Mouse (Mus musculus) forebrain, embryonic 14.5 days (tissue): Measurements from ENCODE around the gene Hmgcs2. TPM values are rescaled to one million over a fixed set of nuclear protein-coding genes. Genes with fewer than 3 reads are reported as not detected.
"Not testable (repeated sequence)": the region's sequence is repeated elsewhere in the genome, so short reads cannot be mapped to it uniquely, and the experiment has no call there.

Experiments used
- ATAC-seq: fragments of 200-750 bp; cut with Nextera tagmentation; 2 replicates; pipeline ENCODE4 v1.8.0; 2017; ENCODE audit warnings: mild to moderate bottlenecking, moderate library complexity
- DNase-seq: peaks from one replicate; pipeline ENCODE4 v3.0.0-alpha.2; 2015; ENCODE audit warnings: low spot score
- H3K27ac ChIP-seq: fragments of 300-500 bp; sonication (generic); 2 replicates; pipeline ENCODE4 v1.5.1; 2014; ENCODE audit warnings: low read depth, mild to moderate bottlenecking, control low read depth, low read length, moderate library complexity
- H3K27me3 ChIP-seq: fragments of 300-500 bp; sonication (generic); replicated peaks from 2 replicates; pipeline ENCODE4 v1.6.1; 2014; ENCODE audit warnings: low read length, control low read depth, mixed read lengths; ENCODE audit not compliant: control insufficient read depth, insufficient read depth
- H3K36me3 ChIP-seq: fragments of 300-500 bp; sonication (generic); 2 replicates; pipeline ENCODE4 v1.6.1; 2014; ENCODE audit warnings: low read length, control low read depth; ENCODE audit not compliant: control insufficient read depth, insufficient read depth
- H3K4me1 ChIP-seq: fragments of 300-500 bp; sonication (generic); 2 replicates; pipeline ENCODE4 v1.6.1; 2014; ENCODE audit warnings: antibody characterized with exemption, low read length, control low read depth; ENCODE audit not compliant: control insufficient read depth, insufficient read depth
- H3K4me2 ChIP-seq: fragments of 300-500 bp; sonication (generic); 2 replicates; pipeline ENCODE4 v1.6.1; 2014; ENCODE audit warnings: mild to moderate bottlenecking, control low read depth, low read length
- H3K4me3 ChIP-seq: fragments of 300-500 bp; sonication (generic); 2 replicates; pipeline ENCODE4 v1.5.1; 2014; ENCODE audit warnings: low read depth, low read length, control low read depth
- H3K9ac ChIP-seq: fragments of 300-500 bp; sonication (generic); 2 replicates; pipeline ENCODE4 v1.6.1; 2014; ENCODE audit warnings: mild to moderate bottlenecking, low read length, control low read depth, moderate library complexity
- H3K9me3 ChIP-seq: fragments of 300-500 bp; sonication (generic); replicated peaks from 2 replicates; pipeline ENCODE4 v1.6.1; 2016; ENCODE audit warnings: low read length, control low read depth, mixed read lengths; ENCODE audit not compliant: control insufficient read depth
- WGBS: fragments of 180-500 bp; shearing (Covaris S2); extraction: QIAGEN DNeasy Blood & Tissue Kit; methylation state at CpG from one replicate; pipeline ENCODE4 v1.1.7; 2014; 5-methylcytosine and 5-hydroxymethylcytosine counted together
- polyA plus RNA-seq: library from polyadenylated mRNA; unstranded; fragments of >200 nt; fragmentation: Nextera tagmentation; extraction: Ambion mirVana; gene quantifications from 2 replicates; pipeline ENCODE4 v1.2.1, GENCODE M21; 2014

Gene Hmgcs2
- polyA plus RNA-seq, 1 experiment from 2014 or later = 10.2 TPM

- peaks cover 4% of the 10 kb centered on the region; the same call in 1 of the 2 replicates for H3K36me3 ChIP-seq
- DNase-seq (peak; percentile 56), ATAC-seq (peak; percentile 28)
- peak overlapping the region; percentile 74 for H3K9ac ChIP-seq
- H3K27me3 ChIP-seq = no peaks in the 10 kb centered on the region
- H3K4me2 ChIP-seq = peak overlapping the region; percentile 95
- H3K4me1 ChIP-seq = peaks cover 15% of the 10 kb centered on the region; the same call in 1 of the 2 replicates
- peak overlapping the region; percentile 59 for H3K4me3 ChIP-seq
- no peaks in the 10 kb centered on the region for H3K9me3 ChIP-seq
- WGBS = 2% methylated on average over 15 of the region's 15 CpGs
- H3K27ac ChIP-seq = peak overlapping the region; percentile 44; the same call in 1 of the 2 replicates
These were observed 58.4 kb downstream of the Hmgcs2 start for GRCm38 (mm10) chr3:98338584-98339041.

- no peaks in the 10 kb centered on the region for H3K9me3 ChIP-seq
- no peaks in the 10 kb centered on the region for H3K27me3 ChIP-seq
- ATAC-seq = peak; percentile 71
- peaks cover 15% of the 10 kb centered on the region; the same call in 1 of the 2 replicates for H3K4me1 ChIP-seq
- peak overlapping the region; percentile 59 for H3K4me3 ChIP-seq
- peak overlapping the region; percentile 95 for H3K4me2 ChIP-seq
- DNase-seq = peak; percentile 67
- H3K27ac ChIP-seq = peak overlapping the region; percentile 44; the same call in 1 of the 2 replicates
- peak overlapping the region; percentile 74 for H3K9ac ChIP-seq
- no peaks in the 10 kb centered on the region; the same call in 1 of the 2 replicates for H3K36me3 ChIP-seq
- under 1% methylated on average over 46 of the region's 46 CpGs for WGBS
These were observed 59.0 kb downstream of the Hmgcs2 start for GRCm38 (mm10) chr3:98339097-98339705.

- Histone ChIP-seq H3K4me3 (peak within 1 kb of the TSS; percentile 59), H3K27ac (peak within 1 kb of the TSS; percentile 44; the same call in 1 of the 2 replicates), H3K9ac (peak within 1 kb of the TSS; percentile 74), H3K4me1 (peaks cover 15% of the 10 kb centered on the region; the same call in 1 of the 2 replicates), H3K4me2 (peak within 1 kb of the TSS; percentile 95)
- DNase-seq = peak; percentile 89
- H3K27me3 ChIP-seq, H3K36me3 ChIP-seq, H3K9me3 ChIP-seq: not testable (repeated sequence)
- peak; percentile 87 for ATAC-seq
- 1% methylated on average over 10 of the region's 10 CpGs for WGBS
These were observed 59.5 kb downstream of the Hmgcs2 start, which contains the start of gene Phgdh for GRCm38 (mm10) chr3:98339706-98340109. Gene Phgdh (minus strand): TSS chr3:98339990.

GRCm38 (mm10) chr3:98340818-98341594, 60.8 kb downstream of the Hmgcs2 start:
- H3K9me3 ChIP-seq = no peaks in the 10 kb centered on the region
- H3K4me3 ChIP-seq = no peak overlapping the region
- no peak for DNase-seq
- peaks cover 15% of the 10 kb centered on the region; the same call in 1 of the 2 replicates for H3K4me1 ChIP-seq
- H3K9ac ChIP-seq = no peak overlapping the region
- 85% methylated on average over 17 of the region's 17 CpGs for WGBS
- H3K27ac ChIP-seq = no peak overlapping the region
- no peak for ATAC-seq
- H3K4me2 ChIP-seq = no peak overlapping the region
- no peaks in the 10 kb centered on the region for H3K27me3 ChIP-seq
- no peaks in the 10 kb centered on the region for H3K36me3 ChIP-seq

- H3K4me3 ChIP-seq = no peak overlapping the region
- no peak for ATAC-seq
- WGBS = 88% methylated on average over 3 of the region's 3 CpGs
- no peaks in the 10 kb centered on the region for H3K27me3 ChIP-seq
- no peak for DNase-seq
- no peak overlapping the region for H3K9ac ChIP-seq
- H3K27ac ChIP-seq = no peak overlapping the region
- H3K9me3 ChIP-seq = no peaks in the 10 kb centered on the region
- no peaks in the 10 kb centered on the region for H3K36me3 ChIP-seq
- H3K4me2 ChIP-seq = no peak overlapping the region
- H3K4me1 ChIP-seq = 0 out of 2 replicates have a peak, but pooled peaks cover 3% of the 10 kb centered on the region
These were observed 63.0 kb downstream of the Hmgcs2 start for GRCm38 (mm10) chr3:98343235-98343634.

GRCm38 (mm10) chr3:98348106-98348505, 67.9 kb downstream of the Hmgcs2 start:
- DNase-seq (no peak), ATAC-seq (no peak)
- Histone ChIP-seq H3K9me3 (no peaks in the 10 kb centered on the region), H3K27ac (no peak overlapping the region), H3K9ac (no peak overlapping the region), H3K27me3 (no peaks in the 10 kb centered on the region), H3K4me1 (no peaks in the 10 kb centered on the region), H3K36me3 (no peaks in the 10 kb centered on the region), H3K4me2 (no peak overlapping the region), H3K4me3 (no peak overlapping the region)
- WGBS = 84% methylated on average over 6 of the region's 6 CpGs

- H3K27ac ChIP-seq = no peak overlapping the region
- no peak overlapping the region for H3K4me2 ChIP-seq
- H3K4me1 ChIP-seq = no peaks in the 10 kb centered on the region
- H3K36me3 ChIP-seq = no peaks in the 10 kb centered on the region
- ATAC-seq (peak; percentile 46), DNase-seq (peak; percentile 23)
- WGBS = 10% methylated on average over 8 of the region's 8 CpGs
- no peak overlapping the region for H3K4me3 ChIP-seq
- no peaks in the 10 kb centered on the region for H3K27me3 ChIP-seq
- H3K9me3 ChIP-seq = no peaks in the 10 kb centered on the region
- H3K9ac ChIP-seq = no peak overlapping the region
These were observed 68.5 kb downstream of the Hmgcs2 start for GRCm38 (mm10) chr3:98348705-98349104.

- DNase-seq (peak; percentile 86), ATAC-seq (no peak)
- 34% methylated on average over 7 of the region's 7 CpGs for whole genome bisulfite sequencing
- H3K27ac ChIP-seq = no peak overlapping the region
- H3K4me2 ChIP-seq = no peak overlapping the region
- no peaks in the 10 kb centered on the region for H3K4me1 ChIP-seq
- H3K27me3 ChIP-seq = no peaks in the 10 kb centered on the region
- H3K36me3 ChIP-seq = no peaks in the 10 kb centered on the region
- no peaks in the 10 kb centered on the region for H3K9me3 ChIP-seq
- no peak overlapping the region for H3K9ac ChIP-seq
- H3K4me3 ChIP-seq = no peak overlapping the region
These were observed 73.7 kb downstream of the Hmgcs2 start for GRCm38 (mm10) chr3:98353892-98354291.
